Mouse (Mus musculus) heart, embryonic 12.5 days (tissue): Measurements from ENCODE around the gene Angptl7. TPM values are rescaled to one million over a fixed set of nuclear protein-coding genes. Genes with fewer than 3 reads are reported as not detected.

ENCODE experiments used
- ATAC-seq: fragments of 200-750 bp; cut with Nextera tagmentation; 2 replicates; pipeline ENCODE4 v1.8.0; 2017; ENCODE audit warnings: moderate TSS enrichment, moderate library complexity; ENCODE audit not compliant: insufficient number of reproducible peaks, low FRiP score
- H3K27ac ChIP-seq: fragments of 300-500 bp; sonication (generic); 2 replicates; pipeline ENCODE4 v1.5.1; 2016; ENCODE audit warnings: mild to moderate bottlenecking, moderate library complexity; ENCODE audit not compliant: poor library complexity, severe bottlenecking
- H3K27me3 ChIP-seq: fragments of 300-500 bp; sonication (generic); replicated peaks from 2 replicates; pipeline ENCODE4 v1.6.1; 2016; ENCODE audit warnings: mild to moderate bottlenecking, moderate library complexity
- H3K36me3 ChIP-seq: fragments of 300-500 bp; sonication (generic); 2 replicates; pipeline ENCODE4 v1.6.1; 2016; ENCODE audit warnings: mild to moderate bottlenecking, moderate library complexity
- H3K4me1 ChIP-seq: fragments of 300-500 bp; sonication (generic); replicated peaks from 2 replicates; pipeline ENCODE4 v1.6.1; 2016; ENCODE audit warnings: mild to moderate bottlenecking
- H3K4me2 ChIP-seq: fragments of 300-500 bp; sonication (generic); 2 replicates; pipeline ENCODE4 v1.6.1; 2016; ENCODE audit warnings: mild to moderate bottlenecking, moderate library complexity
- H3K4me3 ChIP-seq: fragments of 300-500 bp; sonication (generic); 2 replicates; pipeline ENCODE4 v1.5.1; 2016; ENCODE audit warnings: mild to moderate bottlenecking
- H3K9ac ChIP-seq: fragments of 300-500 bp; sonication (generic); 2 replicates; pipeline ENCODE4 v1.6.1; 2016; ENCODE audit warnings: mild to moderate bottlenecking, moderate library complexity
- H3K9me3 ChIP-seq: fragments of 300-500 bp; sonication (generic); replicated peaks from 2 replicates; pipeline ENCODE4 v1.6.1; 2016; ENCODE audit warnings: mild to moderate bottlenecking, moderate library complexity
- WGBS: fragments of 180-500 bp; shearing (Covaris S2); methylation state at CpG from one replicate; pipeline ENCODE4 v1.1.7; 2016; 5-methylcytosine and 5-hydroxymethylcytosine counted together
- polyA plus RNA-seq: library from polyadenylated mRNA; unstranded; fragments of >200 nt; fragmentation: Nextera tagmentation; extraction: Ambion mirVana; gene quantifications from 2 replicates; pipeline ENCODE4 v1.2.1, GENCODE M21; 2016

Gene Angptl7
- 5.0 and 5.8 TPM in 2 replicates for polyA plus RNA-seq

DNA sequence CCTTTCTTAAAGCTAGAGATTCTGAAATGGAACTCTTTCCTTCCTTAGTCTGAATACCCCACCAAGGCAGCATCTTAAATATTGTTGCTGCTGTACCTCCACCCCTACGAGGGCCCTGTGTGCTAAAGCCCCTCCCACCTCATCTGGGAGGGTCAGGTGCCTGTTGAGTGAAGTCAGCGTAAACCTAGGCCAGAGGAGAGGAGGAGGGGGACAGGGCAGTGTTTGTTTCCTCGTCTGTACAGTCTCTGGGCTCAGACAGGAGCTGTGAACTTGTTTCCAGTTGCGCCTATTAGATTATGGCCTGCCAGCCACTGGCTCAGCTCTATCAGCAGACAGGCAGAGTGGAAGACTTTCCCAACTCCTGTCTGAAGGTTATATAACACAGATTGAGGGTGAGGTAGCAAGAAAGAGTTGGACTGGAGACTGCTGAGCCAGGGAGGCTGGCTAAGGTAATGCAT, at the start of gene Angptl7:
Gene Angptl7, minus strand, starts transcription at position 51 of the 458 bp plus-strand sequence.
- no peak within 1 kb of the TSS for H3K9ac ChIP-seq
- peaks cover 60% of the 10 kb centered on the region for H3K36me3 ChIP-seq
- no peaks in the 10 kb centered on the region for H3K27me3 ChIP-seq
- H3K9me3 ChIP-seq, result no peaks in the 10 kb centered on the region
- peaks cover 16% of the 10 kb centered on the region for H3K4me1 ChIP-seq
- no peak within 1 kb of the TSS for H3K4me2 ChIP-seq
- ATAC-seq, result 0 out of 2 replicates have a peak, but pooled peaks have one; percentile 48
- 43% methylated on average over 4 of the region's 4 CpGs for WGBS
- no peak within 1 kb of the TSS for H3K27ac ChIP-seq
- H3K4me3 ChIP-seq, result no peak within 1 kb of the TSS

DNA sequence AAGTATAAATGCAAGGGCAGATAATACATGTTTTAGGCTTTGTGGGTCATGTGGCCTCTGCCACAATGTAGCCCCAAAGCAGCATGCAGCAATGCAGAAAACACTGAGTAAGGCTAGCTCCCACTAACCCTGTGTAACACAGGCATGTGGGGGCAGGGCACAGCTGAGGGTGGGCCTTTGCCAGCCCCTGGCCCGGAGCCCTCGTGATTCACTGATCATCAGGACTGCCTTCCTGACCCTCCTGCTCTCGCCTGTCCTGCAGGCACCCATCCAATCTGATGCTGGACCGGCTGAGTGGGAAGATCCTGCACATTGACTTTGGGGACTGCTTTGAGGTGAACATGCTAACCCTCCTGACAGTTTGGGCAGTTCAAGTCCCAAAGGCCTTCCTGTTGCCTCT, 48.8 kb upstream of the Angptl7 start:
- ATAC-seq, result no peak
- 89% methylated on average over 4 of the region's 4 CpGs for WGBS
- Histone ChIP-seq H3K9ac (no peak overlapping the region), H3K9me3 (no peaks in the 10 kb centered on the region), H3K27me3 (no peaks in the 10 kb centered on the region), H3K36me3 (peaks cover 94% of the 10 kb centered on the region), H3K27ac (no peak overlapping the region), H3K4me2 (no peak overlapping the region), H3K4me3 (no peak overlapping the region), H3K4me1 (no peaks in the 10 kb centered on the region)

DNA sequence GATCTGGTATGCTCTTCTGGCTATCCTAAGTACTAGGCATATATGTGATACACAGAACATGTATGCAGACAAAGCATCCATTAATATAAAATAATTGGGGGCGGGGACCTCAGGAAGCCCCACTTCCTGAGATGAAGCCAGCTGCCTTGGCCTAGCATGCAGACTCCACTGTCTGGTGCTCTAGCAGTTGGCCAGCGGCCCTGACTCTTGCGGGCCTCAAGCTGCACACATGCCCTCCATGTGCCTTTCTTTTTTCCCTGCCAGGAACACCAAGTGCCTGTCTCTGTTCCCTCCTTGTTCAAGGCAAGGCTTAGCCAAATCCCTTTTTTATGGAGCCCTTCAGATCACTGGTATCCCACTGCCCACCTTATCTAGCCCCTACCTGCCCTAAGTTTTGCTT, 35.6 kb upstream of the Angptl7 start:
- H3K4me1 ChIP-seq, result no peaks in the 10 kb centered on the region
- no peak overlapping the region for H3K27ac ChIP-seq
- 85% methylated on average over 3 of the region's 3 CpGs for WGBS
- peaks cover 98% of the 10 kb centered on the region for H3K36me3 ChIP-seq
- no peak overlapping the region for H3K4me2 ChIP-seq
- no peak for ATAC-seq
- H3K9ac ChIP-seq, result no peak overlapping the region
- H3K9me3 ChIP-seq, result no peaks in the 10 kb centered on the region
- no peaks in the 10 kb centered on the region for H3K27me3 ChIP-seq
- H3K4me3 ChIP-seq, result no peak overlapping the region

DNA sequence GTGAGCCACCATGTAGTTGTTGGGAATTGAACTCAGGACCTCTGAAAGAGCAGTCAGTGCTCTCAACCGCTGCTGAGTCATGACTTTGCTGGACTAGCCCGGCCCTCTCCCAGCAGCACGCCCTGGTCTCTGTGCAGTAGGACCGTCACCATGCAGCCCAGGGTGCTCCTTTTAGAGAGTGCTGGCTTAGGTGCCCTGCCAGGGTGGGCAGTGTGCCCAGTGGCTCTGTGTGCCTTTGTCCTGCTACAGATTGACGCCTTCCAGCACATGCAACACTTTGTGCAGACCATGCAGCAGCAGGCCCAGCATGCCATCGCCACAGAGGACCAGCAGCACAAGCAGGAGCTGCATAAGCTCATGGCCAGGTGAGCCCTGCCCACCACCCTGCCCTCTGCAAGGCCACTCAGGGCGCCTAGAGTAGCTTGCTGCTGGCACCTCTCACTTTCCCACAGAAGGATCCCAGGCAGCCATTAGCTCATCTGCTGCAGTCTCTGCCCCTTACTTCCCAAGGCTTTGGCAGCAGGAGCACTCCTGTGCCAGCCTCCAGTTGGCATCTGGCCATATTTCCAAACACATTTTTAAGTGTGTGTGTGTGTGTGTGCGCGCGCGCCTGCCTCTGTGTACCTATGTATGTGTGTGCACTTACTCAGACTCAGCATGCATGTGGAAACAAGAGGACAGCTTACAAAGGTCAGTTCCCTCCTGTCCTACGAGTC, 33.5 kb upstream of the Angptl7 start:
- H3K4me3 ChIP-seq, result no peak overlapping the region
- no peak overlapping the region for H3K9ac ChIP-seq
- ATAC-seq, result no peak
- no peaks in the 10 kb centered on the region for H3K4me1 ChIP-seq
- H3K4me2 ChIP-seq, result no peak overlapping the region
- no peaks in the 10 kb centered on the region for H3K27me3 ChIP-seq
- peaks cover 92% of the 10 kb centered on the region for H3K36me3 ChIP-seq
- no peaks in the 10 kb centered on the region for H3K9me3 ChIP-seq
- 89% methylated on average over 12 of the region's 12 CpGs for WGBS
- H3K27ac ChIP-seq, result no peak overlapping the region

DNA sequence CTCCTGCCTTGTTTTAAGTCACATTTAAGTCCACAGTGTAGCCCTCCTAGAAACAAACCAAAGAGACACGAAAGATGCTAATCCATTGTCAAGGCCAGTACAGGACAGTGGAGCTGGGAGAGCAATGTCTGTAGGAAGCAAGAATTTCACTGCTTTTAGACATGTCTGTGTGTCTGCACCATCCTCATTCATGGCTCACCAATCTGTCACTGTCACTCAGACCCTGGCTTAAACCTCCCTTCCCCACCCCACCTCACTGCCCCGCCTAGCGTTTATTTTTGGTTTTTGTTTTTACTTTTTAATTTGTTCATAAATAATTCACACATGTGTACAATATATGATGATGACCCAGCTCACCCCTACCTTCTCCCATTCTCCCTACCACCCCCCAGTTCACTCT, 32.3 kb upstream of the Angptl7 start:
- no peak for ATAC-seq
- H3K27ac ChIP-seq, result no peak overlapping the region
- H3K4me2 ChIP-seq, result no peak overlapping the region
- no peak overlapping the region for H3K9ac ChIP-seq
- peaks cover 89% of the 10 kb centered on the region for H3K36me3 ChIP-seq
- no peaks in the 10 kb centered on the region for H3K27me3 ChIP-seq
- WGBS, result 91% methylated on average over 3 of the region's 3 CpGs
- H3K4me3 ChIP-seq, result no peak overlapping the region
- no peaks in the 10 kb centered on the region for H3K9me3 ChIP-seq
- H3K4me1 ChIP-seq, result no peaks in the 10 kb centered on the region

DNA sequence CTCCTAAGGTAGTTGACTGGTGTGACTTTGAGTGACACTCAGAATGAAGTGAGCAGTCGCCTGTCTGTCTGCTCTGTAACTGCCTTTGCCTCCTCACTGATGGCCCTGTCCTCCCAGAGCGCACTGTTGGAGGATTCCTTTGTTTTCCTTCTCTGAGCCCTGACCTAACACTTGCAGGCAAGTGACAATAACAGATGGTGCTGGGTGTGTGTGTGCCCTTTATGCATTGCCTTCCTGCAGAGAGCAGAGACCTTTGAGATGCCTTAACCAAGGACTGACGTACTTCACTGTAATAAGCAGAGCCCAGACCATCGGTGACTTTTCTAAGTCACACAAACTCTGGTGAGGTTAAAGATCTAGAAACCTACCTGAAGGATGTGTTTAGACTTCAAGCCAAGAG, 31.1 kb upstream of the Angptl7 start:
- Histone ChIP-seq H3K9me3 (no peaks in the 10 kb centered on the region), H3K27me3 (no peaks in the 10 kb centered on the region), H3K4me2 (no peak overlapping the region), H3K9ac (no peak overlapping the region), H3K4me3 (no peak overlapping the region), H3K4me1 (no peaks in the 10 kb centered on the region), H3K36me3 (peaks cover 89% of the 10 kb centered on the region), H3K27ac (no peak overlapping the region)
- 82% methylated on average over 4 of the region's 4 CpGs for WGBS
- ATAC-seq, result no peak

DNA sequence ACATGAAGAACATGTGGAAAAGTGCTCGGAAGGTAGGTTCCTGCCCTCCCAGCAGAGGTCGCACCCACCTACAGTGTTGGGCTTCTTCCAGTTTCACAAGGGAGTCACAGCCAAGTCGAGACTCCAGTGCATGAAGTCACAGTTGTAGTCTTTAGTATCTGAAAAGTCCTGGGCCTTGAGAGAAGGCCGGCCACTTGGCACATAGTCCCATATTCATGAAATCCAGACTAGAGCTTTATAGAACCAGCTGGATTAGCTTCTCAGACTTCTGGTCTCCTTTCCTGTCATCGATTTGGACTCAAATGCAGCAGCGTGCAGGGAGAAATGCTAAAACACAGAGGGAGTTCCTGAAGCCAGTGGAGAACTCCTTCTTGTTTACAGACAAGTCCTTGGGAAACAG, 30.5 kb upstream of the Angptl7 start:
- Histone ChIP-seq H3K9ac (no peak overlapping the region), H3K27me3 (no peaks in the 10 kb centered on the region), H3K9me3 (no peaks in the 10 kb centered on the region), H3K4me1 (no peaks in the 10 kb centered on the region), H3K4me2 (no peak overlapping the region), H3K27ac (no peak overlapping the region), H3K36me3 (peaks cover 89% of the 10 kb centered on the region), H3K4me3 (no peak overlapping the region)
- WGBS, result 84% methylated on average over 6 of the region's 6 CpGs
- no peak for ATAC-seq

DNA sequence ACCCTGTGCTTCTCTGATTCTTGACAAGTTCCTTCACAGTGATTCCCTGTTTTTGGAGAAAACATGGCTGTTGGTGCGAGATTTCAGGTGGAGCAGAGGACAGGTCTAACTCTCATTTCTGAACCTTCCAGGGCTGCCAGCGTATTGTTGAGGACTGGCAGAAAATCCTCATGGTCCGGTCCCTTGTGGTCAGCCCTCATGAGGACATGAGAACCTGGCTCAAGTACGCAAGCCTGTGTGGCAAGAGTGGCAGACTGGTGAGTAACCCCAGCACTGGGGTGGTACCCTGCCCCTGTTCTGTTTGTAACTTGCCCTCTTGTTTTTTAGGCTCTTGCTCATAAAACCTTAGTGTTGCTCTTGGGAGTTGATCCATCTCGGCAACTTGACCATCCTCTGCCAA, 30.1 kb upstream of the Angptl7 start:
- Histone ChIP-seq H3K27ac (no peak overlapping the region), H3K4me1 (no peaks in the 10 kb centered on the region)
- ATAC-seq, result no peak

DNA sequence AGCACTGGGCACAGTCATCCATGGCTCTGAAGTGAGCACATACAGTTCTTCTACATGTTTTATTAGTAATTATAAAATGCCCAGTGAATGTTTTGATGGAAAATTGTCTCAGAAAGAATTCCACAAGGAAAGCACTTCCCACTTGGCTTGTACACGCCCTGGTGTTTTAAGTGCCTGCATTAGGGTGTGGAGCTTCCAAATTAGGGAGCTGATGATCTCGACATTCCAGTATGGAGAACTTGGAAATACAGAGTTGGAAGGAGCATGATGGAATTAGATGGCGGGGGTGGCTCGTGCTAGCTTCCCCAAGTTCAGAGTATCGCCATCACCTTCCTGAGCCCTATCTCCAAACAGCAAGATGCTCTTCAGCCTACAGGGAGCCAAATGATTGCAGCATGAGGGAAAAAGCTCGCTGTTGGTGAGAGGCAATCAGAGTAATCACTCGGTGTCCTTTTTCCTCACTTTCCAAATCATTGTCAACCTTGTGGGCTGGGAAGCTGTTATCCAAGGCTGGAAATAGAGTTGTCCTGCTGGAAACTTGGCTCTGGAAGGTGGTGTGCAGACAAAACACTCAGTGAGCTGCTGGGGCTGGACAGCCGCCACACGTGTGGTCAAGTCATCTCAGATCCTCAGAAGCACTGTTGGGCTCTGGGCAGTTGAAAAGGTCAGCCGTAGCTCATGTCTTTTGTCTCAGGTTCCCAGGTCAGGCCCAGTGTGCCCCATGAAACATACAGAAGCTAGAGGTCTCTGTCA, 27.1 kb upstream of the Angptl7 start:
- 86% methylated on average over 10 of the region's 10 CpGs for WGBS
- Histone ChIP-seq H3K4me3 (no peak overlapping the region), H3K27me3 (no peaks in the 10 kb centered on the region), H3K9ac (no peak overlapping the region), H3K4me1 (no peaks in the 10 kb centered on the region), H3K4me2 (no peak overlapping the region), H3K9me3 (no peaks in the 10 kb centered on the region), H3K27ac (no peak overlapping the region), H3K36me3 (peaks cover 90% of the 10 kb centered on the region)
- no peak for ATAC-seq

More for the DNA sequence above, 30.1 kb upstream of the Angptl7 start:
- no peak overlapping the region for H3K9ac ChIP-seq
- no peak overlapping the region for H3K4me3 ChIP-seq
- 89% methylated on average over 5 of the region's 5 CpGs for WGBS
- H3K27me3 ChIP-seq, result no peaks in the 10 kb centered on the region
- no peaks in the 10 kb centered on the region for H3K9me3 ChIP-seq
- peaks cover 90% of the 10 kb centered on the region for H3K36me3 ChIP-seq
- no peak overlapping the region for H3K4me2 ChIP-seq

DNA sequence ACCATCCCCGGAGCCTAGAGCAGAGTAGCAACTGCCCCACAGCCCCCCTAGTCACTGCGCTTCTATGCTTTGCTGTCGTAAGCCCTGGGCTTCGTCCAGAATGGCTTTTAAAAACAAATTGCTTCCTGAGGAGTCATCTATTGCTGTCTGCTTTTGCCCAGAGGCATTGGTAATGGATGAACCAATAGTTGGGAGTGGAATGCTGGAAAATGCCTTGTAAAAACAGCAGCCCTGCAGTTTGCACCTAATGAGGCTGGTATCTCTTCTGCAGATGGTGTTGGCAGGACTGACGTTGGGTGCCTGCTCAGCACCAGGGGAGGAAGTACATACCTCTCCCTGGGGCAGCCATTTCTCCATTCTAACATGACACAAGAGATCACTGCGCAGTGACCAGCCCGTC, 23.3 kb upstream of the Angptl7 start:
- Histone ChIP-seq H3K27me3 (no peaks in the 10 kb centered on the region), H3K4me2 (no peak overlapping the region), H3K9me3 (0 out of 2 replicates have a peak, but pooled peaks cover 2% of the 10 kb centered on the region), H3K36me3 (peaks cover 86% of the 10 kb centered on the region), H3K4me3 (no peak overlapping the region), H3K4me1 (no peaks in the 10 kb centered on the region), H3K27ac (no peak overlapping the region), H3K9ac (no peak overlapping the region)
- ATAC-seq, result no peak
- 68% methylated on average over 7 of the region's 7 CpGs for whole genome bisulfite sequencing

DNA sequence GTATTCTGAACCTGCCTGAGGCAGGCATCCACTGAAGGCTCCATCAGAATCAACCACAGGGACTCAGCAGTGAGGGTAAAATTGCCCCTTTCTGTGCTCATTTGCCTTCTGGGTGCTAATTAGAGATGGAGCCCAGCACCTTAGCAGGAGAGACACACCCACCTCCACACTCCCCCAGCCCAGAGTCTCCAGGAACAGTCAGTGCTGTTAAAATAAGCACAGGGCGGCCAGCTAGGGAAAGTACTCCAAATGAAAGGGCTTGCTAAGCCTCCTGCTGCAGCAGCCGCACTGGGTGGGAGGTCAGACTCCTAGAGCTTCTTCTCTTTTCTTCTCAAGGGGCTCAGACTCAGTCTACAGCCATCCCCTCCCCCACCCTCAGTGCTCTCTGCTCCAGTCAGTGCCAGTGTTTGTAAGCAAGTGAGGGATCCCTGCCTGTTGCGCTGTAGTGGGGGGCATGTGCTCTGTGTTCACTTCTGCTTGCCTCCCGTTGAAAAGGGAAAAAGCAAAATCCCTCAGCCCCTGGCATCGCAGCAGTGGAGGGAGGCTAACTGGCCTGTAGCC, 18.1 kb upstream of the Angptl7 start:
- peak overlapping the region; percentile 25; the same call in 1 of the 2 replicates for H3K27ac ChIP-seq
- no peak overlapping the region for H3K4me2 ChIP-seq
- H3K36me3 ChIP-seq, result peaks cover 80% of the 10 kb centered on the region
- H3K4me1 ChIP-seq, result peaks cover 14% of the 10 kb centered on the region
- H3K9ac ChIP-seq, result no peak overlapping the region
- H3K27me3 ChIP-seq, result no peaks in the 10 kb centered on the region
- 50% methylated on average over 5 of the region's 5 CpGs for WGBS
- H3K9me3 ChIP-seq, result 0 out of 2 replicates have a peak, but pooled peaks cover 2% of the 10 kb centered on the region
- H3K4me3 ChIP-seq, result no peak overlapping the region
- ATAC-seq, result no peak
